Mouse (Mus musculus): ENCODE data around the gene Abcd3. TPM values are rescaled to one million over a fixed set of nuclear protein-coding genes. Genes with fewer than 3 reads are reported as not detected.
A peak's percentile ranks its signal among the peaks of the same experiment; 100 is the strongest.

Abcd3 gene
- 84.8 and 87.2 TPM in 2 replicates for polyA plus RNA-seq (2015; fragmentation: Nextera tagmentation; extraction: Ambion mirVana)

- ATAC-seq (ENCODE audit: low read depth) = peak; percentile 94
- under 1% methylated on average over 73 of the region's 99 CpGs for WGBS
Measured at GRCm38 (mm10) chr3:121814877-121815548, at the start of gene Abcd3. Gene Abcd3 (minus strand): TSS chr3:121815302.

DNA sequence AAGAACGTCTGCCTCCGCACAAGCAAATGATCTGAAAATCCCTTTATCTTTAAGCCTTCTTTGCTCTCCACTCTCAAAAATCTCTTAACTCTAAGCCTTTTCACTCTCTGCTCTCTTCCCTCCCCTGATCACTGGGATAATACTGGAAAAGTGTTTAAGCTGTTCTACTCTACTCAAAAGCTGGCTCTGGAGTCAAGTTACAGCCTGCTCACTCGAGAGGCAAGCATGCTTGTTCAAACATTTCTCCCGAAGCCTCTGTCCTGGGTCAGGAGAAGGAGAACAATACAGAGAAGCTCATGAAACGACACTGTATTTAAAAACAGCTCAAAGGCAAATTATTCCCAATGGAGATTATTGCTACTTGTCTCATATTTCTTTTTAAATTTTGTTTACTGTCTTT is 44.0 kb upstream of the Abcd3 start:
- H3K36me3 ChIP-seq (ENCODE audit: control insufficient read depth, insufficient read depth, low read length) = no peaks in the 10 kb centered on the region
- H3K4me1 ChIP-seq (replicated peaks; ENCODE audit: control insufficient read depth, insufficient read depth, low read length) = peaks cover 15% of the 10 kb centered on the region
- peak overlapping the region; percentile 12 for H3K4me2 ChIP-seq (ENCODE audit: low read depth, low read length)
- peak overlapping the region; percentile 75 for H3K27ac ChIP-seq (ENCODE audit: low read length)
- 18% methylated on average over 5 of the region's 5 CpGs for WGBS
- H3K9ac ChIP-seq (ENCODE audit: low read length) = no peak overlapping the region
- H3K4me3 ChIP-seq (ENCODE audit: low read length) = no peak overlapping the region
- H3K27me3 ChIP-seq (ENCODE audit: control insufficient read depth, insufficient read depth, low read depth, low read length) = no peaks in the 10 kb centered on the region
- peak; percentile 88 for ATAC-seq (ENCODE audit: low read depth)
- H3K9me3 ChIP-seq (ENCODE audit: control insufficient read depth, low read length) = no peaks in the 10 kb centered on the region

More at GRCm38 (mm10) chr3:121814877-121815548, at the start of gene Abcd3:
- peak within 1 kb of the TSS; percentile 98 for H3K9ac ChIP-seq (ENCODE audit: low read length)
- no peaks in the 10 kb centered on the region for H3K27me3 ChIP-seq (ENCODE audit: control insufficient read depth, insufficient read depth, low read depth, low read length)
- H3K4me1 ChIP-seq (replicated peaks; ENCODE audit: control insufficient read depth, insufficient read depth, low read length) = peaks cover 9% of the 10 kb centered on the region; the same call in 1 of the 2 replicates
- H3K4me2 ChIP-seq (ENCODE audit: low read depth, low read length) = peak within 1 kb of the TSS; percentile 69
- no peaks in the 10 kb centered on the region for H3K9me3 ChIP-seq (ENCODE audit: control insufficient read depth, low read length)
- peak within 1 kb of the TSS; percentile 92 for H3K4me3 ChIP-seq (ENCODE audit: low read length)
- H3K27ac ChIP-seq (ENCODE audit: low read length) = peak within 1 kb of the TSS; percentile 100
- no peaks in the 10 kb centered on the region for H3K36me3 ChIP-seq (ENCODE audit: control insufficient read depth, insufficient read depth, low read length)

DNA sequence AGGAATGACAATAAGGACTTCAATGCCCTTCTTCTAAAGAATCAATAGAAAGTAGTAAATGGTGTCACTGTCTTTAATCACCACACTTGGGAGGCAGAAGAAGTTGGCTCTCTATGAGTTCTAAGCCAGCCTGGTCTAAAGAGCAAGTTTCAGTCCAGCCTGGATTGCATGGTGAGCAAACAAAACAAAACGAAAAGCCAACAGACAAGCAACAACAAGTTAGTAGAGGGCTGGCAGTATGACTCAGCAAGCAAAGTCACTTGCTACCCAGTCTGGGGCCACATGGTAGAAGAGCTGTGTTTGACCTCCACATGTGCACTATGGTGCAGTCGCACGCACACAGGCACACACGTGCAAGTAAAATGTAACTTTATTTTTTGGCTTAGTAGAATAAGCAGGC is 41.0 kb upstream of the Abcd3 start:
- H3K4me1 ChIP-seq (replicated peaks; ENCODE audit: control insufficient read depth, insufficient read depth, low read length) = peaks cover 16% of the 10 kb centered on the region
- no peak overlapping the region for H3K9ac ChIP-seq (ENCODE audit: low read length)
- H3K9me3 ChIP-seq (ENCODE audit: control insufficient read depth, low read length) = no peaks in the 10 kb centered on the region
- no peak overlapping the region for H3K27ac ChIP-seq (ENCODE audit: low read length)
- no peak overlapping the region for H3K4me3 ChIP-seq (ENCODE audit: low read length)
- 90% methylated on average over 4 of the region's 4 CpGs for WGBS
- ATAC-seq (ENCODE audit: low read depth) = no peak
- no peaks in the 10 kb centered on the region for H3K27me3 ChIP-seq (ENCODE audit: control insufficient read depth, insufficient read depth, low read depth, low read length)
- no peak overlapping the region for H3K4me2 ChIP-seq (ENCODE audit: low read depth, low read length)
- no peaks in the 10 kb centered on the region for H3K36me3 ChIP-seq (ENCODE audit: control insufficient read depth, insufficient read depth, low read length)

DNA sequence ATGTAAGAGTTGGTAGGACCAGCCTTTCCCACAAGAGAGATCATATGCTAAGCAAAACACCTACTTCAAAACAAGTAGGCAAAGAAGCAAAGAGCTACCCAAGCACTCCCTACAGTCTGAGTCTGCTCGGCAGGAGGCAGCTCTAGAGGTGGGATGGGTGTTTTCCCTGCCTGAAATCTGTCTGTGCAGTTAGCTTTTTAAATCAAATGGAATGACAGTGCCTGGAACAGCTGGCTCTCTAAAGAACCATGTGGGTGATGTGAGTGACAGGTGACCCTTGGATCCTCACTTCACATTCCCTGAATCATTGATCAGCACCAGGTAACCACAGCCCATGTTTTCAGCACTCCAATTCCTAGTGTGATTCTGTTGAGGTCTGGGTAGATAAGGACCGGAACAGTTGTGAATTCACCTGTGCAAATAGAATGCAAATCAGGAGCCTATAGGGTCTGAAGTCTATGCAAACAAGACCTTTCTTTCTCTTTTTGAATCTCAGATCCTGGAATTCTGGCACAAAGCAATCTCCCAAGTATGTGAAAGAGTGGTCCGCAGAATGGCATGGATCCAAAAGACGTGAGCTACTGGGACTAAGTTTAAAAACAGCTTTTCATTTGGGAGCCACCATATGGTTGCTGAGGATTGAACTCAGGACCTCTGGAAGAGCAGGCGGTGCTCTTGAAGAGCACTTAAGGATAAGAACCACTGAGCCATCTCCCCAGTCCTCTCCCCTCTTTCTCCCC is 38.8 kb upstream of the Abcd3 start:
- Histone ChIP-seq H3K9me3 (ENCODE audit: control insufficient read depth, low read length) (no peaks in the 10 kb centered on the region), H3K4me3 (ENCODE audit: low read length) (no peak overlapping the region), H3K4me1 (replicated peaks; ENCODE audit: control insufficient read depth, insufficient read depth, low read length) (peaks cover 18% of the 10 kb centered on the region), H3K4me2 (ENCODE audit: low read depth, low read length) (no peak overlapping the region), H3K27ac (ENCODE audit: low read length) (peak overlapping the region; percentile 77), H3K27me3 (ENCODE audit: control insufficient read depth, insufficient read depth, low read depth, low read length) (no peaks in the 10 kb centered on the region), H3K9ac (ENCODE audit: low read length) (no peak overlapping the region), H3K36me3 (ENCODE audit: control insufficient read depth, insufficient read depth, low read length) (no peaks in the 10 kb centered on the region)
- ATAC-seq (ENCODE audit: low read depth) = peak; percentile 34; the same call in 1 of the 2 replicates
- WGBS = 36% methylated on average over 5 of the region's 5 CpGs

DNA sequence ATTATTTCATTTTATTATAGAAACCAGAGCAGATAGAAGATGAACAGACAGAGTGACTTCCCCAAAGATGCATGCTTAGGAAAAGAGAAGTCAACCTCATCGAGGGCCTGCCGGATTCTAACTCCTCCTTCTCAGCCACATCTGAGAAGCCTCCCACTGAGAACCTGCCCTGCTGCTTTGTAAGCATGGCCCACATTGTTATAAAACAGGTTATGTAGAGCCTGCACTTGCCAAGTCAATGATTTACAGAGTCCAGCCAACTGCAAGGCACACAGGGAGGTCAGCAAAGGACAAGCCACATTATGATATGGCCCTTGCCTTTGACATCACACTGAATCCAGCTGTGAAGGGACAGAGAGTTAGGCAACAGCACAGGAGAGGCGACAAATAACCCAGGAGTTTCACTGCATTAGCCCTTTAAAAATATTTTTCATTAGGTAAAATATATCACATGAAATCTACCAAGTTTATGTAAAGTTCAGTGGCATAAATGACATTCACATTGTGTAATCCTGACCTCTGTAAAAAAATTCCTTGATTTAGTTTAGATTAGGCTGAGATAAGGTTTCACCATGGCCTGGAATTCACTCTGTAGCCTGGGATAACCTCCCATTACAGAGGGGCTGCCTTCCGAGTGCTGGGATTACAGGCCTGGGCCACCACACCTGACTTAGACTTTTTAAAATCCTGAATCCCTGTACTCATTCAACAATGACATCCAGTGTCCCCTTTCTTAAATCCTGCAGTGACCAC is 37.1 kb upstream of the Abcd3 start:
- Histone ChIP-seq H3K36me3 (ENCODE audit: control insufficient read depth, insufficient read depth, low read length) (no peaks in the 10 kb centered on the region), H3K4me2 (ENCODE audit: low read depth, low read length) (no peak overlapping the region), H3K27me3 (ENCODE audit: control insufficient read depth, insufficient read depth, low read depth, low read length) (no peaks in the 10 kb centered on the region), H3K4me3 (ENCODE audit: low read length) (no peak overlapping the region), H3K9ac (ENCODE audit: low read length) (no peak overlapping the region), H3K4me1 (replicated peaks; ENCODE audit: control insufficient read depth, insufficient read depth, low read length) (peaks cover 10% of the 10 kb centered on the region), H3K9me3 (ENCODE audit: control insufficient read depth, low read length) (no peaks in the 10 kb centered on the region), H3K27ac (ENCODE audit: low read length) (peak overlapping the region; percentile 73)
- WGBS = 41% methylated on average over 4 of the region's 4 CpGs
- peak; percentile 86 for ATAC-seq (ENCODE audit: low read depth)

DNA sequence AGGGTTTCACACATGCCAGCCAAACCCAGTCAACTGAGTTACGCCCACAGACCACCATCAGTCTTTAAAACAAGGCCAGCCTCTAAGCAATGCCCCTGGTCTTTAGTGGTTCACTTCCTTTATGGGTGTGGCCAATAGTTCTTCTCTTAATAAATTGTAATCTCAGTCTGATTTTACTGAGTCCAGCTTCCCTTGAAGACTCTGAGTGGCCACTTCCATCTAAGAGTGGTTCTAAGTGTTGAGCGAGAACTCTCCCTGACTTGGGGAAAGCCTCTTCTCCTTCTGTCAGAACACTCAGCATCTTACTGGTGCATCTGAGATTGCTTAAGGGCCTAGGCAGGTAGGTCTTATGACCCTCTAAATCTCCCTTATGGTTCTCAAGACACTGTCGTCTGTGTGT is 35.9 kb upstream of the Abcd3 start:
- peak overlapping the region; percentile 58 for H3K27ac ChIP-seq (ENCODE audit: low read length)
- ATAC-seq (ENCODE audit: low read depth) = no peak
- no peak overlapping the region for H3K9ac ChIP-seq (ENCODE audit: low read length)
- no peaks in the 10 kb centered on the region for H3K27me3 ChIP-seq (ENCODE audit: control insufficient read depth, insufficient read depth, low read depth, low read length)
- 67% methylated on average over 3 of the region's 3 CpGs for WGBS
- no peaks in the 10 kb centered on the region for H3K36me3 ChIP-seq (ENCODE audit: control insufficient read depth, insufficient read depth, low read length)
- no peak overlapping the region for H3K4me3 ChIP-seq (ENCODE audit: low read length)
- peaks cover 10% of the 10 kb centered on the region for H3K4me1 ChIP-seq (replicated peaks; ENCODE audit: control insufficient read depth, insufficient read depth, low read length)
- H3K9me3 ChIP-seq (ENCODE audit: control insufficient read depth, low read length) = no peaks in the 10 kb centered on the region
- no peak overlapping the region for H3K4me2 ChIP-seq (ENCODE audit: low read depth, low read length)

DNA sequence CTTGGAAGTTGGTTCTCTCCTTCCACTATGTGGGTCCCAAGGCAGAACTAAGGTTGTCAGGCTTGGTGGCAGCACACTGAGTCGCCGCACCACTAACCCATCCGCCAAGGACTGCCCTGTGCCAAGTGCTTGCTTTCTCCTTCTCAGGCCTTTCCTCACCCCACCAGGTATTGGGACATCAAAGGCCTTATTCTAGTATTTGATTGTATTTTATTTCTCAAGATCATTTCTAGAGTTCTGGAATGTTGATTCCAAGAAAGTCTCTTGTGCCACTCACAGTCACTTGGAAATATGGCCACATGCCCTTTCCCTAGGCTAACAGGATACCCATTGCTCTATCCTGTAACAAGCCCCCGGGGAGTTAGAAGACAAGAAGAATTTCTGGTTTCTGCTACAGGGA is 35.3 kb upstream of the Abcd3 start:
- Histone ChIP-seq H3K27me3 (ENCODE audit: control insufficient read depth, insufficient read depth, low read depth, low read length) (no peaks in the 10 kb centered on the region), H3K4me1 (replicated peaks; ENCODE audit: control insufficient read depth, insufficient read depth, low read length) (peaks cover 10% of the 10 kb centered on the region), H3K4me2 (ENCODE audit: low read depth, low read length) (no peak overlapping the region), H3K27ac (ENCODE audit: low read length) (peak overlapping the region; percentile 58), H3K4me3 (ENCODE audit: low read length) (no peak overlapping the region), H3K36me3 (ENCODE audit: control insufficient read depth, insufficient read depth, low read length) (no peaks in the 10 kb centered on the region), H3K9me3 (ENCODE audit: control insufficient read depth, low read length) (no peaks in the 10 kb centered on the region), H3K9ac (ENCODE audit: low read length) (no peak overlapping the region)
- 62% methylated on average over 4 of the region's 4 CpGs for WGBS
- peak; percentile 53 for ATAC-seq (ENCODE audit: low read depth)

DNA sequence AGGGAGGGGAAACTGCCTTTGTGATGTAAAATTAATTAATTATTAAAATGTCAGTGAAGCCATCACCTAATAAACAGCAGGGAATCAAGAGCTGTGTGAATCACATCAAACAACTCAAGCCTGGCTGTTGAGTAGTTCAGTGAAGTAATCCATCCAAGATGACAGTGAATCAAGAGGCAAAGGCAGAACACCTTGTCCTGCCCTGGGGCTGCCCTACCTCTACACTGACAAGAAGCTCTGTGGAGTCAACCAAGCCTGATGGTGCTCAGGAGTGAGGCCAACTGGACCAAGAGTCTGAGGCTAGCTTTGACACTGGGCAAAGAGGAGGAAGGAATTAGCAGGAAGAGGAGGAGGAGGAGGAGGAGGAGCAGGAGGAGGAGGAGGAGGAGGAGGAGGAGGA is 32.2 kb upstream of the Abcd3 start:
- Histone ChIP-seq H3K4me3 (ENCODE audit: low read length) (no peak overlapping the region), H3K27me3 (ENCODE audit: control insufficient read depth, insufficient read depth, low read depth, low read length) (no peaks in the 10 kb centered on the region), H3K9me3 (ENCODE audit: control insufficient read depth, low read length) (no peaks in the 10 kb centered on the region), H3K9ac (ENCODE audit: low read length) (no peak overlapping the region), H3K4me1 (replicated peaks; ENCODE audit: control insufficient read depth, insufficient read depth, low read length) (peaks cover 2% of the 10 kb centered on the region; the same call in 1 of the 2 replicates), H3K36me3 (ENCODE audit: control insufficient read depth, insufficient read depth, low read length) (no peaks in the 10 kb centered on the region), H3K4me2 (ENCODE audit: low read depth, low read length) (no peak overlapping the region), H3K27ac (ENCODE audit: low read length) (no peak overlapping the region)
- no peak for ATAC-seq (ENCODE audit: low read depth)

DNA sequence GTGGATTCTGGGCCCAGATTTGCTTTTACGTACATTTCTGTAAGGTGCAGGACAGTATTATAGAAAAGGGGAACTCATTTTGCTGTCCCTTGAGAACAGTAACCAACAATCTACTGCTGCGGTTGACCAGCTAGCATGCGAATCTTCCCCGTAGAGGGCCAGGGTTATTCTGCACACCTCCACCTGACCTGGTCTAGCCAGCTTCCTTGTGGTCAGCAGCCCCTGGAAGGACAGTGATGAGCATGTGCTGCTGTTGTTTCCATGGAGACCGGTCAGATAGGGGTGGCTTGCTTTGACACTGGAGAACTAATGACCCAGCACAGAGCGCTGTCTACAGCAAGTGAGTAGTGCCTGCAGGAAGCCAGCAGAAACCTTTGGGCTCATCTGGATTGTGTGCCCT is 29.6 kb upstream of the Abcd3 start:
- H3K4me3 ChIP-seq (ENCODE audit: low read length) = no peak overlapping the region
- peaks cover 3% of the 10 kb centered on the region; the same call in 1 of the 2 replicates for H3K4me1 ChIP-seq (replicated peaks; ENCODE audit: control insufficient read depth, insufficient read depth, low read length)
- H3K9ac ChIP-seq (ENCODE audit: low read length) = no peak overlapping the region
- 85% methylated on average over 6 of the region's 6 CpGs for WGBS
- H3K27me3 ChIP-seq (ENCODE audit: control insufficient read depth, insufficient read depth, low read depth, low read length) = no peaks in the 10 kb centered on the region
- H3K4me2 ChIP-seq (ENCODE audit: low read depth, low read length) = no peak overlapping the region
- H3K27ac ChIP-seq (ENCODE audit: low read length) = no peak overlapping the region
- ATAC-seq (ENCODE audit: low read depth) = no peak
- H3K9me3 ChIP-seq (ENCODE audit: control insufficient read depth, low read length) = no peaks in the 10 kb centered on the region
- no peaks in the 10 kb centered on the region for H3K36me3 ChIP-seq (ENCODE audit: control insufficient read depth, insufficient read depth, low read length)
